8 mouse cellular contexts compared by ENCODE assay signal in genomic region chr4:125702607-125703309, GRCm38 (mm10).
DNase-seq lines count a peak whose midpoint lies in the region; ATAC-seq lines count a peak whose summit lies in the region.

No protein-coding gene starts in this region.

- intact Hi-C loops in left cerebral cortex, postnatal 10 days (cut with DNase I), result loop anchor here (2.0 kb wide), 1 partner anchor 212 kb away; the partner anchor contains the start of gene Grik3

- ATAC-seq in monocyte, adult 5-6 weeks (replicated peaks; ENCODE audit: insufficient number of reproducible peaks, low FRiP score, low TSS enrichment, poor library complexity, severe bottlenecking), result no peak
- ATAC-seq in CD4-positive, CD25-positive, alpha-beta regulatory T cell, adult 4 months, result no peak

- DNase-seq in adrenal gland, adult (ENCODE audit: inconsistent age in 2 of 2, low spot score in 1 of 2), result peak; percentile 61 to 88
- DNase-seq in cerebellum, adult 9-10 months, result peak; percentile 68
- DNase-seq in gastrocnemius, postnatal 4 days (ENCODE audit: low spot score in 2 of 2), result peak; percentile 32 to 65
- DNase-seq in kidney, adult 18-20 months, result peak; percentile 59
- DNase-seq in left cerebral cortex, postnatal 10 days (ENCODE audit: extremely low spot score in 1 of 2, low spot score in 2 of 2), result peak; percentile 85 to 90
- peak; percentile 62 for DNase-seq in ovary, adult 18-20 months (ENCODE audit: low spot score)
